Mouse (Mus musculus) frontal cortex, adult 2 months (tissue): ENCODE data around the gene Kcnip3. TPM values are rescaled to one million over a fixed set of nuclear protein-coding genes. Genes with fewer than 3 reads are reported as not detected.

ENCODE experiments used
- DNase-seq, 2 experiments: peaks; one replicate each; pipeline ENCODE4 v3.0.0; 2022; ENCODE audit warnings: low spot score in 1 of 2; ENCODE audit errors: extremely low spot score in 1 of 2
- polyA plus RNA-seq: library from polyadenylated mRNA; depleted of rRNA; stranded (reverse); fragments of >200 nt; gene quantifications from 2 replicates; pipeline ENCODE4 v1.2.3, GENCODE M21; 2012; rRNA removed

Kcnip3 gene
- polyA plus RNA-seq, 1 experiment, result 92.9 TPM

- DNase-seq, result no peak
Observed at GRCm38 (mm10) chr2:127416706-127417105, 105.2 kb downstream of the Kcnip3 start.

- DNase-seq, result no peak
Observed at GRCm38 (mm10) chr2:127415806-127416205, 106.1 kb downstream of the Kcnip3 start.

DNA sequence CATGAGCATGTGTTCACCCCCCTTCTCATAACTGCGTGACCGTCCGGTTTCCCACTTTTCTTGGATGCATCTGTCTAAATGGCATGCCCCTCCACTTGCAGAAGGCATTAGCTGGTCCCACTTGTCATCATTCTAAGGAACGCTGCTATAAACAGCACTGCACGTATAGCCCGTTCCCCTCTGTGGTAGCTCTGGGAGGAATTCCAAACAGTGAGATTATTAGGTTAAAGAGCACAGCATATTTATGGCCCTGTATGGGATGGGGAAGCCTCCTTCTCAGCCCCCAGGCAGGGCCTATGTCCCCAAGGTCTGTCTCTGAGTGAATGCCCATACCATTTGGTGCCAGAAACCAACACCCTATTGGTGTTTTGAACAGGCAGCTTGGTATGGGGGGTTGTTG is 110.8 kb downstream of the Kcnip3 start:
- DNase-seq, result no peak

Other genes with a start within 250 kb of the Kcnip3 start
- 0.80 and 1.3 TPM in 2 replicates for gene Dusp2, start 185.9 kb downstream of the Kcnip3 start, polyA plus RNA-seq
- not detected in 2 replicates for gene Astl, start 183.5 kb downstream of the Kcnip3 start, polyA plus RNA-seq
- gene Adra2b, start 158.9 kb downstream of the Kcnip3 start, polyA plus RNA-seq, result 0.28 and 0.29 TPM in 2 replicates
- 0.14 and 0.29 TPM in 2 replicates for gene Gpat2, start 96.9 kb downstream of the Kcnip3 start, polyA plus RNA-seq
- gene Fahd2a, start 77.5 kb downstream of the Kcnip3 start, polyA plus RNA-seq, result 32.8 and 39.1 TPM in 2 replicates
- 0.29 and 0.50 TPM in 2 replicates for gene Prom2, start 19.4 kb upstream of the Kcnip3 start, polyA plus RNA-seq
- gene Zfp661, start 65.0 kb upstream of the Kcnip3 start, polyA plus RNA-seq, result 9.0 and 9.3 TPM in 2 replicates
- gene Mrps5, start 65.1 kb upstream of the Kcnip3 start, polyA plus RNA-seq, result 113 and 115 TPM in 2 replicates
- 70.5 and 94.8 TPM in 2 replicates for gene Mal, start 134.6 kb upstream of the Kcnip3 start, polyA plus RNA-seq
- gene Mall, start 207.8 kb upstream of the Kcnip3 start, polyA plus RNA-seq, result 1.0 and 1.2 TPM in 2 replicates